7 mouse cellular contexts compared by ENCODE assay signal in the genomic region with DNA sequence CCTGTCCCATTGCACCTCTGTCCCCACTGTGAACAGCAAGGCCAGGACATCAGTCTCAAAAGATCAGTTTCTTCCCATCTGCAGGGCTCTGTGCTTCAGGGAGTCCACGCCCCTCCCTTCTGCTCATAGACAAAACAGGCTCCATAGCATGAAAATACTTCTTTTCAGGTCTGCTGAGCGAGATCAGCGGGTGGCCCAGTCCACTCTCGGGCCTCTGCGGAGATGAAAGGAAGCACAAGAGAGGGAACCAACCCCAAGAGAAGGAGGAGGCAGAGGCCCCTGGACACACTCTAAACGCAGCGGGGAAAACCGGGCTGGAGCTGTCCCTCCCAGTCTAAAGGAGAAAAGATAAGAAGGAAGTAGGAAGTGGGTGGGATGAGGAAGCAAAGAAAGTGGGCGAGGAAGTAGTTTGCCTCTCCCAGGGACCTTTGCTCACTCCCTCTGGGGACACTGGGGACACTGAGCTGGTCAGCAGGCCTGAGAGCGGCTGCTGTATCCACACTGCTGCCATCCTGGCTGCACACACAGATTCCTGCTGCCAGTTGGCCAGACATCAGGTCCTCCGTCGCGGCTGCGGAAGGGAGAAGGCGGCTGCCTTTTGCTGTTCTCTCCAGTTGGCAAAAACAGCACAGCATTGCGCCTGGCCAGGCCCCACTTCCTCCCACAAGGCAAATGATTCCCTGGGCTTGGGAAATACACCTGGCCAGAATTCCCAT.
A peak's percentile ranks its signal among the peaks of the same experiment; 100 is the strongest.
DNase-seq lines count a peak whose midpoint lies in the region; ATAC-seq lines count a peak whose summit lies in the region.

No protein-coding gene starts in this region.

- peaks cover 19% of the 10 kb centered on the region; the same call in 1 of the 2 replicates for H3K27me3 ChIP-seq in liver, embryonic 12.5 days (replicated peaks)

- intact Hi-C loops in heart, postnatal 14 days (cut with DNase I), result loop anchor here (5.0 kb wide), 1 partner anchor 81 kb away; no protein-coding TSS in a partner anchor

- peaks cover 42% of the 10 kb centered on the region for H3K4me1 ChIP-seq in liver, embryonic 12.5 days

- no peaks in the 10 kb centered on the region for H3K9me3 ChIP-seq in liver, embryonic 12.5 days (replicated peaks)

- ATAC-seq in frontal cortex, adult (ENCODE audit: low TSS enrichment), result peak; percentile 95
- ATAC-seq in liver, embryonic 12.5 days, result no peak; the same call in 1 of the 2 replicates

- no peak overlapping the region for H3K9ac ChIP-seq in liver, embryonic 12.5 days

- DNase-seq in cerebellum, adult 8-10 months, result peak; percentile 74
- peak; percentile 84 to 87 for DNase-seq in heart, postnatal 14 days
- peak; percentile 63 to 70 for DNase-seq in kidney, postnatal 4 days
- peak; percentile 56 for DNase-seq in neural tube, embryonic 10.5 days (ENCODE audit: extremely low spot score, low spot score)
- peak; percentile 52 to 84 for DNase-seq in urinary bladder, postnatal 36 days (ENCODE audit: low spot score in 2 of 2)

- H3K4me2 ChIP-seq in liver, embryonic 12.5 days, result peak overlapping the region; percentile 30

- WGBS in liver, embryonic 12.5 days (ENCODE audit: insufficient replicate concordance), result 15% methylated on average over 16 of the region's 16 CpGs

- peak overlapping the region; percentile 16; the same call in 1 of the 2 replicates for H3K27ac ChIP-seq in liver, embryonic 12.5 days

- H3K4me3 ChIP-seq in liver, embryonic 12.5 days, result no peak overlapping the region

- H3K36me3 ChIP-seq in liver, embryonic 12.5 days, result no peaks in the 10 kb centered on the region
